Mouse (Mus musculus) limb, embryonic 12.5 days (tissue): Measurements from ENCODE around the gene Abcb11. TPM values are rescaled to one million over a fixed set of nuclear protein-coding genes. Genes with fewer than 3 reads are reported as not detected.

Experiments
- polyA plus RNA-seq: library from polyadenylated mRNA; unstranded; fragments of >200 nt; fragmentation: Nextera tagmentation; extraction: Ambion mirVana; gene quantifications from 2 replicates; pipeline ENCODE4 v1.2.1, GENCODE M21; 2016

Gene Abcb11
- polyA plus RNA-seq, 1 experiment from 2014 or later, result not detected

Other genes with a start within 250 kb of the Abcb11 start
- 1.1 and 1.9 TPM in 2 replicates for gene Nostrin, start 206.8 kb downstream of the Abcb11 start, polyA plus RNA-seq
- 193 and 196 TPM in 2 replicates for gene Spc25, start 136.4 kb downstream of the Abcb11 start, polyA plus RNA-seq
- gene G6pc2, start 131.5 kb downstream of the Abcb11 start, polyA plus RNA-seq, result 0.14 TPM in 1 of 2 replicates, not detected in the other
- not detected in 2 replicates for gene Dhrs9, start 37.8 kb upstream of the Abcb11 start, polyA plus RNA-seq
- not detected in 2 replicates for gene Lrp2, start 243.4 kb upstream of the Abcb11 start, polyA plus RNA-seq